Mouse (Mus musculus): ENCODE results near the gene Cdc14a.
A peak's percentile ranks its signal among the peaks of the same experiment; 100 is the strongest.
"Not testable (repeated sequence)": the region's sequence is repeated elsewhere in the genome, so short reads cannot be mapped to it uniquely, and the experiment has no call there.

Gene Cdc14a

GRCm38 (mm10) chr3:116373196-116373595 is 50.6 kb downstream of the Cdc14a start:
- DNase-seq (ENCODE audit: low spot score): no peak

GRCm38 (mm10) chr3:116368868-116369437 is 54.9 kb downstream of the Cdc14a start:
- DNase-seq (ENCODE audit: low spot score): no peak

- DNase-seq (ENCODE audit: low spot score): no peak
Observed at GRCm38 (mm10) chr3:116366125-116366524, 57.7 kb downstream of the Cdc14a start.

GRCm38 (mm10) chr3:116361906-116362305 is 61.9 kb downstream of the Cdc14a start:
- DNase-seq (ENCODE audit: low spot score): no peak

- DNase-seq (ENCODE audit: low spot score): no peak
Observed at GRCm38 (mm10) chr3:116361101-116361500, 62.7 kb downstream of the Cdc14a start.

GRCm38 (mm10) chr3:116357866-116358265 is 66.0 kb downstream of the Cdc14a start:
- DNase-seq (ENCODE audit: low spot score): no peak

- DNase-seq (ENCODE audit: low spot score): no peak
Observed at GRCm38 (mm10) chr3:116357180-116357579, 66.7 kb downstream of the Cdc14a start.

- no peak for DNase-seq (ENCODE audit: low spot score)
Observed at GRCm38 (mm10) chr3:116355026-116355788, 68.6 kb downstream of the Cdc14a start.

GRCm38 (mm10) chr3:116352486-116352885 is 71.3 kb downstream of the Cdc14a start:
- DNase-seq (ENCODE audit: low spot score): no peak

- DNase-seq (ENCODE audit: low spot score): no peak
Observed at GRCm38 (mm10) chr3:116350389-116350967, 73.4 kb downstream of the Cdc14a start.

GRCm38 (mm10) chr3:116347571-116347970 is 76.3 kb downstream of the Cdc14a start:
- DNase-seq (ENCODE audit: low spot score): not testable (repeated sequence)

- DNase-seq (ENCODE audit: low spot score): no peak
Observed at GRCm38 (mm10) chr3:116345245-116345644, 78.6 kb downstream of the Cdc14a start.

GRCm38 (mm10) chr3:116342251-116342650 is 81.6 kb downstream of the Cdc14a start:
- no peak for DNase-seq (ENCODE audit: low spot score)

- DNase-seq (ENCODE audit: low spot score): peak; percentile 70
Observed at GRCm38 (mm10) chr3:116340950-116341624, 82.7 kb downstream of the Cdc14a start.

GRCm38 (mm10) chr3:116340281-116340680 is 83.6 kb downstream of the Cdc14a start:
- DNase-seq (ENCODE audit: low spot score): no peak

GRCm38 (mm10) chr3:116338616-116339015 is 85.2 kb downstream of the Cdc14a start:
- no peak for DNase-seq (ENCODE audit: low spot score)

GRCm38 (mm10) chr3:116337840-116338239 is 86.0 kb downstream of the Cdc14a start:
- DNase-seq (ENCODE audit: low spot score): no peak

- no peak for DNase-seq (ENCODE audit: low spot score)
Observed at GRCm38 (mm10) chr3:116335036-116335435, 88.8 kb downstream of the Cdc14a start.

GRCm38 (mm10) chr3:116333711-116334110 is 90.1 kb downstream of the Cdc14a start:
- DNase-seq (ENCODE audit: low spot score): no peak

- DNase-seq (ENCODE audit: low spot score): no peak
Observed at GRCm38 (mm10) chr3:116333229-116333628, 90.6 kb downstream of the Cdc14a start.

GRCm38 (mm10) chr3:116331811-116332464 is 91.9 kb downstream of the Cdc14a start:
- no peak for DNase-seq (ENCODE audit: low spot score)

- DNase-seq (ENCODE audit: low spot score): no peak
Observed at GRCm38 (mm10) chr3:116329976-116330375, 93.9 kb downstream of the Cdc14a start.
